Mouse (Mus musculus): ENCODE measurements around the gene Ccdc9.
"Not testable (repeated sequence)": the region's sequence is repeated elsewhere in the genome, so short reads cannot be mapped to it uniquely, and the experiment has no call there.

Gene Ccdc9

DNA sequence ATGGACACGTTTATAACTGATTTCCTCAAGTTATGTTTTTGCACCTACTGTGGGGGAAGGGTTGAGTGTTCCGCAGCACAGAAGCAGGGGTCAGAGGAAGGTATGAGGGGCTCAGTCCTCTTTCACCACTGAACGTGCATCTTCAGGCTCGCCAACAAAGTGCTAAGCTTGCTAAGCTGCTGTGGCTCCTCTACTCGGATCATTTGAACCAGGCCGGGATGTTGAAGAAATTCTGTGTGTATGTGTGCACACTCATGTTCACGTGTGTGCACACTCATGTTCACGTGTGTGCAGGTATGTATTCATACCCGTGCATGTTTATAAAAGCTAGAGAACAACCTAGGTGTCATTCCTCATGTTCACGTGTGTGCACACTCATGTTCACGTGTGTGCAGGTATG is 20.7 kb downstream of the Ccdc9 start:
- DNase-seq: no peak

DNA sequence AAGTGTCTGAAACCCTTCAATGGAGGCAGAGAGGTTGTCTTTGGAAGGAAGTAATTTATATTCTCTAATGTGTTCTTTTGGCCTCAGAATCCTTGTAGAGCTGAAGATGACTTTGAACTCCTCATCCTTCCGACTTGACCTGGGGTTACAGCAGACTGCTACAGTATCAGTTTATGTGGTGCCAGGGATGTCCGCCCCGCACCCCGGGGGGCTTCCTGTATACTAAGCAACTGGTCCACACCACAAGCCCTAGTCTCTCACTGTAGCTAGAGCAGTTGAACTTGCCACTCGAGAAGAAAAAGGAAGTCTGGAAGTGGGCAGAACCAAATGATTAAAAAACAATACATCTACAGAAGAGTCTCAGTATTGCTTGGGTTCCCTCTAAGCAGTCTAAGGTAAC is 22.8 kb downstream of the Ccdc9 start:
- no peak for DNase-seq

DNA sequence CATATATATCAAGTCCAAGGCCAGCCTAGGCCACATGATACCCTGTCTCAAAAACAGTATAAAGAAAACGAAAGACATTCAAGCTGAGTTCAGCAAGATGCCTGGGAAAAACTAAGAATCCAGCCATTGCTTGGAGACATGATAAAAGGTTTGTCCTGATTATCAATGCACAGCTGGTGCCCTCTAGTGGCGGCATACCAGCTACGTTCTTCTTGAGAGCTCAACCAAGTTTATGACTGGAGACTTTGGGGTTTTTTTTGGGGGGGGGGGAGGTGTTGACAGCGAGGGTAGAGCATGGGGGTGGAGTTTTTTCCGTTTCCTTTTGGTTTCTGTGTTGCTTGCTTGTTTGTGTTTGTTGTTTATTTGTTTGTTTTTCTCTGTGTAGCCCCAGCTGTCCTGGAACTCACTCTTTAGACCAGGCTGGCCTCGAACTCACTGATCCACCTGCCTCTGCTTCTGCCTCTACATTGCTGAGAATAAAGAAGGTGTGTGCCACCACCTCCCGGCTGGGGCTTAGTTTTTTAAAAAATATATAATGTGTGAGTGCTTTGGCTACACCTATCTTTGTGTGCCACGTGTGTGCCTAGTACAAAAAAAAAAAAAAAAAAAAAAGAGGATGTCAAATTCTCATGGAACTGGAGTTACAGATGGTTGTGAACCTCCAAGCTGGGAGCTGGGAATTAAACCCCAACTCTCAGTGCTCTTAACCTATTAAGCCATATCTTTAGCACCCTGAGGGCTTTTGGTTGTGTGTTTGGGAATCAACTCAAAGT is 23.4 kb downstream of the Ccdc9 start:
- DNase-seq: peak; percentile 89 to 92

GRCm38 (mm10) chr7:16261097-16261496 is 25.5 kb downstream of the Ccdc9 start:
- no peak for DNase-seq

GRCm38 (mm10) chr7:16259110-16259590 is 27.4 kb downstream of the Ccdc9 start, which contains the start of gene C5ar1:
Gene C5ar1 (minus strand): TSS chr7:16259540.
- no peak for DNase-seq

DNA sequence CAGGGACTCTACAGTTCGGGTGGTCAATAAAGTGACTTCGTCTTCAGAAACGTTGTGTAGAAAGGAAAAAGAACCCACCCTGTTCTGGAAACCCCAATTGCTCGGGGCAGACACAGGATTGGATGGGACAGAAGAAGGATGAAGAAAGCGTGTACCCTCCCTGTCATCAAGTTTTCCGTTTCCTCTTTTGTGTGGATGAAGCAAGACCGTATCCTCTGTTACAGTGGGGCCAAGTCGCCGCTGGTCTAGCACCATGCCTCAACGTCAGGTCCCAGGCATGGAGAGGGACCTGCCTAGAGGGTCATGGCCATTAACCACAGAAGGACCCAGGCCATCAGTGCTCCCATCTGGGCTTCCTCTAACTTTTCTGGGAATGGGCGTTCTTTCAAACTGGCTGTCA is 28.8 kb downstream of the Ccdc9 start:
- DNase-seq: no peak

DNA sequence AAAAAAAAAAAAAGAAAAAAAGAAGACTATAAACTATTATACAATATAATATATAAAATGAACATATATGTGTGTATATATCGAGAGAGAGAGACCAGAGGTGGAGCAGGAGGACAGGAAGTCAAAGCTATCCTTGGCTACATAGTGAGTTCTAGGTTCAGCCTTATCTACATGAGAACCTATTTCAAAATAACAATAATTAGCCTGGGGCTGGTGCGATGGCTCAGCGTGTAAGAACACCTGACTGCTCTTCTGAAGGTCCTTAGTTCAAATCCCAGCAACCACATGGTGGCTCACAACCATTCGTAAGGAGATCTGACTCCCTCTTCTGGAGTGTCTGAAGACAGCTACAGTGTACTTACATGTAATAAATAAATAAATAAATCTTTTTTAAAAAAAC is 30.6 kb downstream of the Ccdc9 start:
- DNase-seq: not testable (repeated sequence)

GRCm38 (mm10) chr7:16254195-16254594 is 32.4 kb downstream of the Ccdc9 start:
- DNase-seq: no peak

DNA sequence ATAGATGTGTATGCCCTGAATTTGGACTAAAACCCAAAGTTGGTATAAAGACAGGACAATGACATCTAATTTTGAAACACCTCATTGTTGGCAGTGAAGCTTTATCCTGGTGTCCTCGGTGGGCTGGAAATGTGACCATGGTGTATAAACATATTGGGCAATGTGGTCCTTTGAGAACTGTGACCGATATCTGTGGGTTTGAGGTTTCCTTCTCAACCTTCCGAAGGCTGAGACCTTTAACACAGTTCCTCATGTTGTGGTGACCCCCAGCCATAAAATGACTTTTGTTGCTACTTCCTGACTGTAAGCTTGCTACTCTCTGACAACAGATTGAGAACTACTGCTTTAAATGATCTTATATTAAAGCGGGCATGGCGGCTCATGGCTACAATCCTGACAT is 35.9 kb downstream of the Ccdc9 start:
- no peak for DNase-seq

- no peak for DNase-seq
Measured at GRCm38 (mm10) chr7:16245958-16246357, 40.6 kb downstream of the Ccdc9 start.

DNA sequence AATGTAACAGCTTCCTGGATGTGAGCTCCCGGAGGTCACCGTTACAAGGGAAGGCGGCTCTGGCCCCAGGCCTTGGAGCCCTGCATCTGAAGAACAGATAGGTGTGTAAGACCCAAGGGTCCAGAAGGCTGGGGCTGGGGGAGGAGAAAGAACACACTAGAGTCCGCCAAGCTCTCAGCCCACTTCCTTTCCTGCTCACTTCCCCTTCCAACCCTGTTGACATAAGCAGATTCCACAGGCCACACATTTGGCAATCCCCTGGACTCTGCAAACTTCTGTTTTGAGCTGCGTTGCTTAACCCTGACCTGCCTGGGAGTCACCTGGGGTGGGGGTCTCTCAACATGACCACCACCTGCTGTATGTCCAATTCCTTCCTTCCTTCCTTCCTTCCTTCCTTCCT is 42.5 kb downstream of the Ccdc9 start, which contains the start of gene C5ar2:
Gene C5ar2 (minus strand): TSS at position 88 of the 400 bp plus-strand sequence.
- DNase-seq: no peak

- DNase-seq: no peak
Measured at GRCm38 (mm10) chr7:16242198-16242597, 44.4 kb downstream of the Ccdc9 start.

GRCm38 (mm10) chr7:16241787-16242186 is 44.8 kb downstream of the Ccdc9 start:
- DNase-seq: no peak

DNA sequence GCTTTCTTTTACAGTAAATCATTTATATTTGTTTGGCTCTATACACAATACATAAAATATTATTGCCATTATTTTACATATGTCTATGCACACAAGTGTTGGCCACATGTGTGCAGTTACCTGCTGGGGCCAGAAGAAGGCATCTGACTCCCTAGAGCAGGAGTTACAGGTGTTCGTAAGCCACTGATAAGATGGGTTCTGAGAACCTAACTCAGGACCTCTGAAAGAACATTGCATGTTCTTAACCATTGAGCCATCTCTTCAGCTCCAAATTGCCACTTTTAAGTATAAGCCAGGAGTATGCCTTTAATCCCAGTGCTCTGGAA is 45.7 kb downstream of the Ccdc9 start:
- no peak for DNase-seq

- DNase-seq: no peak
Measured at GRCm38 (mm10) chr7:16240281-16240977, 46.2 kb downstream of the Ccdc9 start.

- DNase-seq: no peak
Measured at GRCm38 (mm10) chr7:16239554-16239997, 47.0 kb downstream of the Ccdc9 start.

- no peak for DNase-seq
Measured at GRCm38 (mm10) chr7:16229869-16230268, 56.7 kb downstream of the Ccdc9 start.
